Mouse (Mus musculus): Measurements from ENCODE around the gene Tecpr2. TPM values are rescaled to one million over a fixed set of nuclear protein-coding genes. Genes with fewer than 3 reads are reported as not detected.

Gene Tecpr2
- polyA plus RNA-seq, 1 experiment from 2014 or later: 4.7 TPM

GRCm38 (mm10) chr12:110921572-110921971 is 32.5 kb downstream of the Tecpr2 start:
- Histone ChIP-seq H3K9ac (no peak overlapping the region), H3K9me3 (replicated peaks) (no peaks in the 10 kb centered on the region), H3K27ac (no peak overlapping the region), H3K36me3 (peaks cover 38% of the 10 kb centered on the region), H3K27me3 (no peaks in the 10 kb centered on the region), H3K4me2 (no peak overlapping the region), H3K4me3 (replicated peaks) (no peak overlapping the region), H3K4me1 (no peaks in the 10 kb centered on the region)
- no peak for ATAC-seq (replicated peaks; ENCODE audit: low FRiP score)
- 80% methylated on average over 5 of the region's 5 CpGs for WGBS

- peaks cover 46% of the 10 kb centered on the region for H3K36me3 ChIP-seq
- no peak overlapping the region for H3K27ac ChIP-seq
- no peak for ATAC-seq (replicated peaks; ENCODE audit: low FRiP score)
- no peak overlapping the region for H3K4me3 ChIP-seq (replicated peaks)
- no peaks in the 10 kb centered on the region for H3K27me3 ChIP-seq
- no peak overlapping the region for H3K9ac ChIP-seq
- no peak overlapping the region for H3K4me2 ChIP-seq
- WGBS: 70% methylated on average over 5 of the region's 5 CpGs
- H3K4me1 ChIP-seq: no peaks in the 10 kb centered on the region
- no peaks in the 10 kb centered on the region for H3K9me3 ChIP-seq (replicated peaks)
Observed at GRCm38 (mm10) chr12:110932820-110933219, 43.8 kb downstream of the Tecpr2 start.

- Histone ChIP-seq H3K27ac (no peak overlapping the region), H3K36me3 (peaks cover 64% of the 10 kb centered on the region), H3K27me3 (no peaks in the 10 kb centered on the region), H3K4me3 (replicated peaks) (no peak overlapping the region), H3K4me1 (no peaks in the 10 kb centered on the region), H3K9ac (no peak overlapping the region), H3K4me2 (no peak overlapping the region), H3K9me3 (replicated peaks) (no peaks in the 10 kb centered on the region)
- ATAC-seq (replicated peaks; ENCODE audit: low FRiP score): peak; percentile 69; the same call in 1 of the 2 replicates
- 63% methylated on average over 9 of the region's 9 CpGs for WGBS
Observed at GRCm38 (mm10) chr12:110935983-110936620, 47.0 kb downstream of the Tecpr2 start.

- Histone ChIP-seq H3K9me3 (replicated peaks) (no peaks in the 10 kb centered on the region), H3K27me3 (no peaks in the 10 kb centered on the region), H3K4me2 (no peak overlapping the region), H3K36me3 (peaks cover 58% of the 10 kb centered on the region), H3K4me3 (replicated peaks) (no peak overlapping the region), H3K27ac (no peak overlapping the region), H3K9ac (no peak overlapping the region), H3K4me1 (no peaks in the 10 kb centered on the region)
- WGBS: 93% methylated on average over 5 of the region's 5 CpGs
- no peak for ATAC-seq (replicated peaks; ENCODE audit: low FRiP score)
Observed at GRCm38 (mm10) chr12:110937496-110937895, 48.4 kb downstream of the Tecpr2 start.

- ATAC-seq (replicated peaks; ENCODE audit: low FRiP score): no peak
Observed at GRCm38 (mm10) chr12:110939385-110939784, 50.3 kb downstream of the Tecpr2 start.

GRCm38 (mm10) chr12:110940869-110941268 is 51.8 kb downstream of the Tecpr2 start:
- no peaks in the 10 kb centered on the region for H3K27me3 ChIP-seq
- no peaks in the 10 kb centered on the region for H3K4me1 ChIP-seq
- no peak overlapping the region for H3K9ac ChIP-seq
- no peak for ATAC-seq (replicated peaks; ENCODE audit: low FRiP score)
- H3K27ac ChIP-seq: no peak overlapping the region
- no peak overlapping the region for H3K4me2 ChIP-seq
- no peaks in the 10 kb centered on the region for H3K9me3 ChIP-seq (replicated peaks)
- 92% methylated on average over 3 of the region's 3 CpGs for WGBS
- no peak overlapping the region for H3K4me3 ChIP-seq (replicated peaks)
- H3K36me3 ChIP-seq: peaks cover 54% of the 10 kb centered on the region

More at GRCm38 (mm10) chr12:110939385-110939784, 50.3 kb downstream of the Tecpr2 start:
- Histone ChIP-seq H3K9me3 (replicated peaks) (no peaks in the 10 kb centered on the region), H3K36me3 (peaks cover 52% of the 10 kb centered on the region), H3K4me2 (no peak overlapping the region), H3K9ac (no peak overlapping the region), H3K4me1 (no peaks in the 10 kb centered on the region), H3K27ac (no peak overlapping the region), H3K27me3 (no peaks in the 10 kb centered on the region), H3K4me3 (replicated peaks) (no peak overlapping the region)
- 97% methylated on average over 5 of the region's 5 CpGs for WGBS

GRCm38 (mm10) chr12:110946216-110946615 is 57.2 kb downstream of the Tecpr2 start:
- no peaks in the 10 kb centered on the region for H3K27me3 ChIP-seq
- no peak overlapping the region for H3K4me2 ChIP-seq
- no peak overlapping the region for H3K4me3 ChIP-seq (replicated peaks)
- H3K36me3 ChIP-seq: peaks cover 49% of the 10 kb centered on the region
- H3K9ac ChIP-seq: no peak overlapping the region
- H3K9me3 ChIP-seq (replicated peaks): no peaks in the 10 kb centered on the region
- no peak for ATAC-seq (replicated peaks; ENCODE audit: low FRiP score)
- H3K27ac ChIP-seq: no peak overlapping the region
- H3K4me1 ChIP-seq: no peaks in the 10 kb centered on the region
- 74% methylated on average over 7 of the region's 7 CpGs for WGBS

- Histone ChIP-seq H3K4me1 (no peaks in the 10 kb centered on the region), H3K36me3 (peaks cover 44% of the 10 kb centered on the region), H3K4me2 (no peak overlapping the region), H3K9ac (no peak overlapping the region), H3K27me3 (no peaks in the 10 kb centered on the region), H3K9me3 (replicated peaks) (no peaks in the 10 kb centered on the region), H3K4me3 (replicated peaks) (no peak overlapping the region), H3K27ac (no peak overlapping the region)
- WGBS: 85% methylated on average over 6 of the region's 6 CpGs
- ATAC-seq (replicated peaks; ENCODE audit: low FRiP score): no peak
Observed at GRCm38 (mm10) chr12:110948082-110948909, 59.2 kb downstream of the Tecpr2 start.

GRCm38 (mm10) chr12:110948910-110949201 is 59.8 kb downstream of the Tecpr2 start:
- Histone ChIP-seq H3K4me1 (no peaks in the 10 kb centered on the region), H3K4me3 (replicated peaks) (no peak overlapping the region), H3K4me2 (no peak overlapping the region), H3K9ac (no peak overlapping the region), H3K36me3 (peaks cover 40% of the 10 kb centered on the region), H3K27me3 (no peaks in the 10 kb centered on the region), H3K27ac (no peak overlapping the region), H3K9me3 (replicated peaks) (no peaks in the 10 kb centered on the region)
- WGBS: 89% methylated on average over 3 of the region's 3 CpGs
- ATAC-seq (replicated peaks; ENCODE audit: low FRiP score): no peak

GRCm38 (mm10) chr12:110949410-110949809 is 60.3 kb downstream of the Tecpr2 start:
- no peak for ATAC-seq (replicated peaks; ENCODE audit: low FRiP score)
- Histone ChIP-seq H3K9ac (no peak overlapping the region), H3K4me2 (no peak overlapping the region), H3K27ac (no peak overlapping the region), H3K27me3 (no peaks in the 10 kb centered on the region), H3K36me3 (peaks cover 36% of the 10 kb centered on the region), H3K4me3 (replicated peaks) (no peak overlapping the region), H3K9me3 (replicated peaks) (no peaks in the 10 kb centered on the region), H3K4me1 (no peaks in the 10 kb centered on the region)
- WGBS: 93% methylated on average over 1 of the region's 1 CpGs

- WGBS: 44% methylated on average over 4 of the region's 4 CpGs
- H3K4me2 ChIP-seq: no peak overlapping the region
- no peak overlapping the region for H3K4me3 ChIP-seq (replicated peaks)
- no peak overlapping the region for H3K27ac ChIP-seq
- peaks cover 34% of the 10 kb centered on the region for H3K36me3 ChIP-seq
- ATAC-seq (replicated peaks; ENCODE audit: low FRiP score): no peak
- no peaks in the 10 kb centered on the region for H3K27me3 ChIP-seq
- H3K9ac ChIP-seq: no peak overlapping the region
- H3K9me3 ChIP-seq (replicated peaks): no peaks in the 10 kb centered on the region
- no peaks in the 10 kb centered on the region for H3K4me1 ChIP-seq
Observed at GRCm38 (mm10) chr12:110950151-110950550, 61.1 kb downstream of the Tecpr2 start.

- Histone ChIP-seq H3K9ac (no peak overlapping the region), H3K4me1 (no peaks in the 10 kb centered on the region), H3K9me3 (replicated peaks) (no peaks in the 10 kb centered on the region), H3K27ac (no peak overlapping the region), H3K4me2 (no peak overlapping the region), H3K4me3 (replicated peaks) (no peak overlapping the region), H3K27me3 (no peaks in the 10 kb centered on the region), H3K36me3 (peaks cover 37% of the 10 kb centered on the region)
- WGBS: 86% methylated on average over 7 of the region's 7 CpGs
- ATAC-seq (replicated peaks; ENCODE audit: low FRiP score): no peak
Observed at GRCm38 (mm10) chr12:110951236-110951635, 62.2 kb downstream of the Tecpr2 start.

Measured in kidney, embryonic 15.5 days (tissue).